Mouse (Mus musculus) left cerebral cortex, postnatal 10 days (tissue): ENCODE results near the gene Dnaic1. TPM values are rescaled to one million over a fixed set of nuclear protein-coding genes. Genes with fewer than 3 reads are reported as not detected.
A peak's percentile ranks its signal among the peaks of the same experiment; 100 is the strongest.

Experiments
- DNase-seq, 2 experiments: peaks; one replicate each; pipeline ENCODE4 v3.0.0; 2021 to 2022; ENCODE audit warnings: low spot score in 2 of 2, mixed read lengths in 1 of 2; ENCODE audit errors: extremely low spot score in 1 of 2
- intact Hi-C: fragments of 180-260 bp; cut with DNase I; formaldehyde crosslinking; loops from one replicate; pipeline ENCODE4 v1.15.1; 2025
- total RNA-seq, 2 experiments: library from RNA; stranded (reverse); gene quantifications; 2 replicates each; pipeline ENCODE4 v1.2.3; 2021

Gene Dnaic1
- total RNA-seq, 2 experiments from 2014 or later, result 4.2 to 5.4 TPM

DNA sequence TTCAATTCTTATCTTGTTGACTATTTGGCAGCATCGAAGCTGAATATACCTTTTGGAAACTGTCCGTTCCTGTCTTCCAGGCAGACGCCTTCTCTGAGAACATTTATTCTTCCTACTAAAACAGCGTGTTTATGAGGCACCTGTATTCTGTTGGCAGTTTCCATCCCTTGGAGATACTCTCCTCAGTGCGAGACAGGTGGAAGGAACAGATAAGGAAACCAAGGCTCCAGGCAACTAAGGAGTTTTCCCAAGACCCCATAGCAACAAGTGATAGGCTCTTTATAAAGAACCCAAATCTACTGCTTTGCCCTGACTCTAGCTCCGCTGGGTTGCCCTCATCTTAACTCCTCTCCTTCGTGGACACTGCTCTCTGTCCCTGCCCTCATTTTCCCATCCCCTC is 79.1 kb downstream of the Dnaic1 start:
- intact Hi-C loops, result no loop called here

GRCm38 (mm10) chr4:41653296-41653695 is 83.7 kb downstream of the Dnaic1 start:
- intact Hi-C loops, result loop anchor here (5.0 kb wide), 1 partner anchor 101 kb away; no protein-coding TSS in a partner anchor
- peak; percentile 64 to 82 for DNase-seq

More for the DNA sequence above, 79.1 kb downstream of the Dnaic1 start:
- DNase-seq, result no peak

DNA sequence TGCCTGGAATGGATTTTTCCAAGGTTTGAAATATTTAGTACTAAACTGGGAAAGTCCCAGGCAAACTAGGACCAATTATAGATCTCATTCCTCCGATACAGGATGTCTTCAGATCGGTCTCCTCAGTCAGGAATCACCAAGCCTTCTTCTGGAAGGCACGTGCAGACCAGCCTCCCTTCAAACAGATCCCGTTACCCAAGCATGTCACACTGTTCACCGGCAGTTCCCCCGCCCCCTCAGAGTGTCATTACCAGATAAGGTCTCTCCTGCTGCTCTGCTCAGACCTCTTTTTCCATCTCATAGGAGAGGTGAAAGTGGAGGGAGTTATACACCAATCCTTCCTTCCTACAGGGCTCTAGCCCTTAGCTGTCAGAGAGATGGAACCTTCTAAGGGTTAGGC is 84.2 kb downstream of the Dnaic1 start:
- intact Hi-C loops, result loop anchor here (5.0 kb wide), 1 partner anchor 101 kb away; no protein-coding TSS in a partner anchor
- DNase-seq, result no peak

DNA sequence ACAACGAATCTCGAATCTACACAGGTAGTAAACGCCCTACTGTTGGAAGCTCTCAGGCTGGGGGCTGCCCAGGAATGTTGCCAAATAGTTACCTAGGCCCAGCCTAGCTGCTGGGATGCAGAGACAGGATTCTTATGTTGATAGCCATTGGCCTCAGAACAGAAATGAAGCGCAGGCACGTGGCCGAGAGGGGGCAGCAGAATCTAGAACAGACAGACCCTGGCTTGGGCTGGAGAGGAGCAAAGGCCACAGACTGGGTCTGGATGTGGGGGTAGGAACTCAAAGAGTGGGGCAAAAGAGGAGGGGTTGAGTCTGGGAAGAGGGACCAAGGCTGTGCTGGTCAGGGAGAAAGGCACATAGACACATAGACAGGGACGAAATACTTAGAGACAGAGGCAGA is 84.6 kb downstream of the Dnaic1 start:
- intact Hi-C loops, result loop anchor here (5.0 kb wide), 1 partner anchor 102 kb away; no protein-coding TSS in a partner anchor
- DNase-seq, result peak in 1 of 2 experiments; percentile 66

DNA sequence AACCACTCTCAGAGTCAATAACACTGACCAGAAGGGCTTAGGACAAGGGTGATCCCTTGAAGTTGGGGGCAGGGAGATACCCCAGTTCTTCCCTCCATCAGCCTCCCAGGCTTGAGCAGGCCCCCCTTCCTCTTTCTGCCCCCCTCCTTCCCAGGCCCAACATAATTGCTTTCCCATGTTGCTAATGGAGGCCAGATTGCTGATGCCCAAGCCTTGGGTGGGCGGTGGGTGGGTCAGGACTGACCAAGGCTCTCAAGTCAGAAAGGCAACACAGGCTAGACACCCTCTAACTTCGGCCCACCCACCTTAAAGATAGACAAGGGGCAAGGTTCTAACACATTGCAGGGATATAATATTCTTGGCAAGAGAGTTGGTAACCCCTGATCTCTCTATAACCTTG is 86.0 kb downstream of the Dnaic1 start:
- no peak for DNase-seq
- intact Hi-C loops, result no loop called here

GRCm38 (mm10) chr4:41658566-41659384 is 89.2 kb downstream of the Dnaic1 start:
- intact Hi-C loops, result no loop called here
- DNase-seq, result no peak

GRCm38 (mm10) chr4:41659556-41659955 is 90.0 kb downstream of the Dnaic1 start:
- intact Hi-C loops, result no loop called here
- no peak for DNase-seq

- intact Hi-C loops, result no loop called here
- peak in 1 of 2 experiments; percentile 63 for DNase-seq
These were observed 91.4 kb downstream of the Dnaic1 start for GRCm38 (mm10) chr4:41660851-41661430.

DNA sequence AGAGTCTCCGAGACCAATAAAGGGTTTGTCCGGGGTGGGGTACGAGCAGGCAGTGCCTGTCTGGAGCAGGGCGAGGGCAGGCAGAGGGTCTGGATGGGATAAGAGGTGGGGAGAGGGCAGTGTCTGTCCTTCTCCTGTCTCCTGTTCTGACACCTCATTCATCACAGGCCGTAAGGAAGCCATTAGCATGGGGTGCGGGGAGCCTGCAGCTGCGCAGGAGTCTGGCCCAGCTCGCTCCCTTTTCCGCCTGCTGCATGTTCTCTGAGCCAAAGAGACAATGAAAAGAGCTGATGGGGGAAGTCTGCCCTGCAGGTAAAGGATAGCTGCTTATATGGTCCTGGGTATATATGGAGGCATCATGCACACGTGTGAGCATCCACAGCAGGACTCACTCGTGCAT is 93.1 kb downstream of the Dnaic1 start:
- intact Hi-C loops, result no loop called here

DNA sequence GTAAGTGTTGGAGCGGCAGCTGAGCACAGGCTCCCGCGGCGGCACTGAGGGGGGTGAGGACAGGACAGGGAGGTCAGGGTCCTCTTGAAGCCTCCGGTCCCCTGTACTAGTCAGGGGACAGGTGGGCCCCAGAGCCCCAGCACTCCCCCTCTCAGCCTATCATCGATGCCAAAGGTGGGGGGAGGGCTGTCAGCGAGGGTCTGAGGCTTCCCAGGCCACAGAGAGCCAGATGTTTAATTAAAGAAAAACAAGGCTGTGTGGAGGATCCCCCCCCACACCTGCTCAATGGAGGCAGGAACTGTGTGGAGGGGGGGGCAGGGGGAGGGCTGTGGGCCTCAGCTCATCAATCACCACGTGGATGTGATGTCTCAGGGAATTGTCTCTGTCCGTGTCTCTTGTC is 94.0 kb downstream of the Dnaic1 start:
- intact Hi-C loops, result no loop called here
- no peak for DNase-seq

More for the DNA sequence above, 93.1 kb downstream of the Dnaic1 start:
- no peak for DNase-seq

- DNase-seq, result no peak
- intact Hi-C loops, result no loop called here
These were observed 95.0 kb downstream of the Dnaic1 start for GRCm38 (mm10) chr4:41664533-41664932.

DNA sequence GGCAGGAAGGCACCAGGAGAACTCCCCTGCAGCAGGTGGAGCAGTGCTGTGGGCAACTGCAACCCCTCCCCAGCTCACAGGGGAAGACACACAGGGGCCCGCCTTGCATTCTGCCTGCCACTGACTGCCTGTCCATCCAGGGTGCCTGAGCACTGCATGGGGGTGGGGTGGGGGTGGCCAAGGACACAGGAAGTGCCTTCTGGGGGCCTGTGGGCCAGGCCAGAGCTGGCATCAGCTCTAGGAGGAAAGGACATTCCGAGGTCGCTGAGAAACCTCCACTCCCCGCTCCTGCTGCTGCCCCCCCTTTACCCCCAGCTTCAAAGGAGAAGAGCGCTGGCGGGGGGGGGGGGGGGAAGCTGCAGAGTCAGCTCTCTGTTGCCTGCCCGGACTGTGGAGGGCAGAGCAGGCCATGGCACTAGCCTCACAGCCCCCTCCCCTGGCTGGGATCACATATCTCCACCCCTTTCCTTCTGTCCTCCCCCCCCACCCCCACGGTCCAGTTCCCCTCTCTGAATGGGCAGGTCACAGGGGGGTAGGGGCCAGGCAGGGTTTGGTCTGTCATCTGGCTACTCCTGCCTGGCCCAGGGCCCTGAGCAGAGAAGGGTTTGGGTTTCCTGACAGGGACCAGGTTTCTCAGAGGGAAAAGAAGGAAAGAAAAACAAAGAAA is 95.6 kb downstream of the Dnaic1 start:
- no peak for DNase-seq
- intact Hi-C loops, result no loop called here

GRCm38 (mm10) chr4:41666646-41667045 is 97.1 kb downstream of the Dnaic1 start:
- intact Hi-C loops, result no loop called here
- no peak for DNase-seq

DNA sequence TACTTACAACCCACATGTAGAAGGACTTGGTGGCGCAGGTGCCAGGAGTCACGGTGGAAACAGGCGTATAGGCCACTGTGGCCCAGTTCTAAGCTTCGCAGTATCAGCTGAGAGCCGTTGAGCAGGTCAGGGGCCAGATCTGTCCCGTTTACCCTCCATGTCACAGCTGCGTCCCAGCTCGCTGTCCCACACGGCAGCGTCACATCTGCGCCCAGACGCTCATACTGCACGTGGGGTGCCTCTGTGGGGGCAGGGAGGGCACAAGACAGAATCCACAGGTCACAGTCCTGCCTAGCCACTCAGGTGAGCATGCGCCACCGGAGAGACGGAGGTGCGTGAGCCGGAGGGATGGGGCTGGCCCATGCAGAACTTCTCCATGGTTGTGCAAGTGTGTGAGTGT is 101.3 kb downstream of the Dnaic1 start:
- intact Hi-C loops, result no loop called here
- DNase-seq, result no peak

DNA sequence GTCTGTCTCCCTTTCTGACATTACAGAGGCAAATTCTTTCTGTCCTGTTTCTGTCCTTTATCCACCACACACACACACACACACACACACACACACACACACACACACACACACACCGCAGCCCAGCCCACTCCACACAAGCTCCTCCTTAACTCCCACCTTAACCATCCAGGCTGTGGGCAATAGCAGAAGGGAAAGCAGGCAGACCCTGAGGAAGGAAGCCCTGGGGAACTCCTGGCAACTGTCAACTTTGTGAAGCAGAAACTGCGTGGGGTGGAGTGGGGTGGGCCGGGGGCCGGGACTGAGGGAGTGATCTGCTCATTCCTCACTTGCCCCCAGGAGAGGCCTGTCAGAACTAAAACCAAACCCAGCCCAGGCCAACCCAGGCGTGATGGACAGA is 101.9 kb downstream of the Dnaic1 start:
- no peak for DNase-seq
- intact Hi-C loops, result no loop called here

DNA sequence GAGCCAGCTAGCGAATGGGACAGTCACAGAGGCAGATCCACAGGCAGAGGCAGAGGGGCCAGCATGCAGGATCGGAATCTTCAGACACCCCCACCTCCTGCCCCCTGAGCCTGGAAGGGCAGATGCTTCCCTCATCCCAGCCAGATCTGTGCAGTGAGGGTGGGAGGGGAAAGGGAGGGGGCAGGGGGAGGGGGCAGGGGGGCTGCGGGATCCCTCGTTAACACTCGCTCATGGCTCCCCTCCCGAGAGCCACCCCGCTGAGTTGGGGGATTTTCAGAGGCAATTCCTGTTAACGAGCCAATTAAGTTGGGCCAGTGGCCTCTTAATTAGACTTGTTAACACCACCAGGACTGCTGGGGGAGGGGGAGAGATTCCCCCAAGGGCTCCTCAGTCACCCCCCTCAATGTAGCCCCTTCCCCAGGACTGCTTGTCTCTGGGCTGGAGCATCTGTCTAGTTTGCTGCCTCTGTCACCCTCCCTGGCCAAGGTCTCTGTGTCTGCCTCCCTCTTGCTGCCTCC is 102.4 kb downstream of the Dnaic1 start:
- DNase-seq, result no peak
- intact Hi-C loops, result no loop called here

GRCm38 (mm10) chr4:41672522-41672963 is 103.0 kb downstream of the Dnaic1 start:
- DNase-seq, result no peak
- intact Hi-C loops, result no loop called here

GRCm38 (mm10) chr4:41673186-41673585 is 103.6 kb downstream of the Dnaic1 start:
- DNase-seq, result no peak
- intact Hi-C loops, result no loop called here

GRCm38 (mm10) chr4:41676248-41677005 is 106.9 kb downstream of the Dnaic1 start:
- intact Hi-C loops, result no loop called here
- DNase-seq, result no peak
